Mouse (Mus musculus) T-helper 17 cell (primary cell): ENCODE data around the gene Espl1.

Experiments used
- in situ Hi-C, 2 experiments: fragments of 300-600 bp; cut with MboI, MseI; formaldehyde crosslinking; loops; 1 replicate in 1 of 2; 2 replicates in 1 of 2; pipeline ENCODE4 v1.15.1; 2025; ENCODE audit warnings: high pct_unique_total_duplicates in 2 of 2

The Espl1 gene

GRCm38 (mm10) chr15:102369972-102370371 is 73.9 kb downstream of the Espl1 start:
- in situ Hi-C loops: loop anchor here in 1 of 2 experiments (5.0 to 10.0 kb wide), 2 partner anchors 33 to 385 kb away; no protein-coding TSS in a partner anchor

GRCm38 (mm10) chr15:102370727-102371126 is 74.7 kb downstream of the Espl1 start:
- in situ Hi-C loops: loop anchor here in 1 of 2 experiments (5.0 to 10.0 kb wide), 2 partner anchors 33 to 386 kb away; no protein-coding TSS in a partner anchor
